Mouse (Mus musculus): Measurements from ENCODE around the gene Cltc. TPM values are rescaled to one million over a fixed set of nuclear protein-coding genes. Genes with fewer than 3 reads are reported as not detected.

Gene Cltc
- polyA plus RNA-seq, 1 experiment from 2014 or later = 113 TPM

- Histone ChIP-seq H3K4me2 (ENCODE audit: low read length) (no peak overlapping the region), H3K27me3 (ENCODE audit: insufficient read depth, low read length) (no peaks in the 10 kb centered on the region), H3K4me3 (replicated peaks; ENCODE audit: low read depth, low read length) (no peak overlapping the region), H3K36me3 (ENCODE audit: insufficient read depth, low read length) (peaks cover 40% of the 10 kb centered on the region), H3K4me1 (replicated peaks; ENCODE audit: insufficient read depth, low read length) (no peaks in the 10 kb centered on the region), H3K9ac (ENCODE audit: low read depth, low read length) (no peak overlapping the region), H3K27ac (peak overlapping the region; percentile 62; the same call in 1 of the 2 replicates), H3K9me3 (replicated peaks; ENCODE audit: low read length) (no peaks in the 10 kb centered on the region)
- TF ChIP-seq CTCF (IDR thresholded peaks at IDR 0.05; ENCODE audit: low read depth) = no peak
- ATAC-seq (replicated peaks; ENCODE audit: low FRiP score, low read depth) (no peak), DNase-seq (ENCODE audit: low spot score) (no peak)
- WGBS = 87% methylated on average over 2 of the region's 2 CpGs
These were observed 65.4 kb downstream of the Cltc start for GRCm38 (mm10) chr11:86691956-86692355.

- Histone ChIP-seq H3K9ac (ENCODE audit: low read depth, low read length) (no peak overlapping the region), H3K9me3 (replicated peaks; ENCODE audit: low read length) (no peaks in the 10 kb centered on the region), H3K4me2 (ENCODE audit: low read length) (no peak overlapping the region), H3K4me1 (replicated peaks; ENCODE audit: insufficient read depth, low read length) (no peaks in the 10 kb centered on the region), H3K4me3 (replicated peaks; ENCODE audit: low read depth, low read length) (no peak overlapping the region), H3K27me3 (ENCODE audit: insufficient read depth, low read length) (no peaks in the 10 kb centered on the region), H3K27ac (no peak overlapping the region), H3K36me3 (ENCODE audit: insufficient read depth, low read length) (peaks cover 36% of the 10 kb centered on the region)
- ATAC-seq (replicated peaks; ENCODE audit: low FRiP score, low read depth) (no peak; the same call in 1 of the 2 replicates), DNase-seq (ENCODE audit: low spot score) (peak; percentile 11)
- TF ChIP-seq CTCF (IDR thresholded peaks at IDR 0.05; ENCODE audit: low read depth) = no peak
- WGBS = 81% methylated on average over 3 of the region's 3 CpGs
These were observed 65.9 kb downstream of the Cltc start for GRCm38 (mm10) chr11:86691482-86691881.

- ATAC-seq (replicated peaks; ENCODE audit: low FRiP score, low read depth) (no peak), DNase-seq (ENCODE audit: low spot score) (no peak)
- Histone ChIP-seq H3K27me3 (ENCODE audit: insufficient read depth, low read length) (no peaks in the 10 kb centered on the region), H3K9ac (ENCODE audit: low read depth, low read length) (no peak overlapping the region), H3K4me1 (replicated peaks; ENCODE audit: insufficient read depth, low read length) (0 out of 2 replicates have a peak, but pooled peaks cover 4% of the 10 kb centered on the region), H3K36me3 (ENCODE audit: insufficient read depth, low read length) (peaks cover 32% of the 10 kb centered on the region), H3K4me2 (ENCODE audit: low read length) (no peak overlapping the region), H3K4me3 (replicated peaks; ENCODE audit: low read depth, low read length) (no peak overlapping the region), H3K9me3 (replicated peaks; ENCODE audit: low read length) (no peaks in the 10 kb centered on the region), H3K27ac (peak overlapping the region; percentile 8; the same call in 1 of the 2 replicates)
- TF ChIP-seq CTCF (IDR thresholded peaks at IDR 0.05; ENCODE audit: low read depth) = no peak
- WGBS = 80% methylated on average over 3 of the region's 3 CpGs
These were observed 67.0 kb downstream of the Cltc start for GRCm38 (mm10) chr11:86690383-86690782.

GRCm38 (mm10) chr11:86685366-86685765 lies 72.0 kb downstream of the Cltc start:
- Histone ChIP-seq H3K36me3 (ENCODE audit: insufficient read depth, low read length) (peaks cover 9% of the 10 kb centered on the region; the same call in 1 of the 2 replicates), H3K9ac (ENCODE audit: low read depth, low read length) (peak overlapping the region; percentile 8; the same call in 1 of the 2 replicates), H3K4me3 (replicated peaks; ENCODE audit: low read depth, low read length) (no peak overlapping the region), H3K9me3 (replicated peaks; ENCODE audit: low read length) (no peaks in the 10 kb centered on the region), H3K4me1 (replicated peaks; ENCODE audit: insufficient read depth, low read length) (peaks cover 13% of the 10 kb centered on the region; the same call in 1 of the 2 replicates), H3K4me2 (ENCODE audit: low read length) (peak overlapping the region; percentile 79), H3K27ac (no peak overlapping the region), H3K27me3 (ENCODE audit: insufficient read depth, low read length) (no peaks in the 10 kb centered on the region)
- no peak for TF ChIP-seq CTCF (IDR thresholded peaks at IDR 0.05; ENCODE audit: low read depth)
- WGBS = 73% methylated on average over 1 of the region's 1 CpGs
- ATAC-seq (replicated peaks; ENCODE audit: low FRiP score, low read depth) (no peak), DNase-seq (ENCODE audit: low spot score) (no peak)

GRCm38 (mm10) chr11:86684126-86685012 lies 73.0 kb downstream of the Cltc start:
- Histone ChIP-seq H3K9me3 (replicated peaks; ENCODE audit: low read length) (no peaks in the 10 kb centered on the region), H3K4me2 (ENCODE audit: low read length) (peak overlapping the region; percentile 79), H3K27me3 (ENCODE audit: insufficient read depth, low read length) (no peaks in the 10 kb centered on the region), H3K36me3 (ENCODE audit: insufficient read depth, low read length) (no peaks in the 10 kb centered on the region), H3K27ac (peak overlapping the region; percentile 83), H3K4me1 (replicated peaks; ENCODE audit: insufficient read depth, low read length) (peaks cover 13% of the 10 kb centered on the region; the same call in 1 of the 2 replicates), H3K4me3 (replicated peaks; ENCODE audit: low read depth, low read length) (peak overlapping the region; percentile 57), H3K9ac (ENCODE audit: low read depth, low read length) (peak overlapping the region; percentile 66)
- no peak for TF ChIP-seq CTCF (IDR thresholded peaks at IDR 0.05; ENCODE audit: low read depth)
- WGBS = 6% methylated on average over 20 of the region's 20 CpGs
- ATAC-seq (replicated peaks; ENCODE audit: low FRiP score, low read depth) = no peak; the same call in 1 of the 2 replicates
- DNase-seq (ENCODE audit: low spot score) = no peak

- under 1% methylated on average over 56 of the region's 56 CpGs for WGBS
- peaks cover 13% of the 10 kb centered on the region; the same call in 1 of the 2 replicates for H3K4me1 ChIP-seq (replicated peaks; ENCODE audit: insufficient read depth, low read length)
- H3K27ac ChIP-seq = peak within 1 kb of the TSS; percentile 83
- TF ChIP-seq CTCF (IDR thresholded peaks at IDR 0.05; ENCODE audit: low read depth) = no peak
- DNase-seq (ENCODE audit: low spot score) (peak; percentile 98), ATAC-seq (replicated peaks; ENCODE audit: low FRiP score, low read depth) (peak; percentile 92)
- H3K9ac ChIP-seq (ENCODE audit: low read depth, low read length) = peak within 1 kb of the TSS; percentile 66
- H3K36me3 ChIP-seq (ENCODE audit: insufficient read depth, low read length) = no peaks in the 10 kb centered on the region
- no peaks in the 10 kb centered on the region for H3K27me3 ChIP-seq (ENCODE audit: insufficient read depth, low read length)
- H3K9me3 ChIP-seq (replicated peaks; ENCODE audit: low read length) = no peaks in the 10 kb centered on the region
- H3K4me2 ChIP-seq (ENCODE audit: low read length) = peak within 1 kb of the TSS; percentile 79
- H3K4me3 ChIP-seq (replicated peaks; ENCODE audit: low read depth, low read length) = peak within 1 kb of the TSS; percentile 57
These were observed 73.8 kb downstream of the Cltc start, which contains the start of the genes Vmp1 and Ptrh2 for GRCm38 (mm10) chr11:86683395-86684125. Vmp1 (minus strand) TSS chr11:86683836. Ptrh2 (plus strand) TSS chr11:86683985.
